Mouse (Mus musculus) splenic B cell, adult 2 months (primary cell): ENCODE results near the gene Alkbh7.

Experiments
- DNase-seq: peaks from one replicate; pipeline ENCODE4 v3.0.0-alpha.2; 2011; ENCODE audit warnings: low read depth, low spot score
- H3K27me3 ChIP-seq: 2 replicates; pipeline ENCODE4 v1.6.1; 2012; ENCODE audit warnings: mild to moderate bottlenecking, low read length, moderate library complexity, mixed read lengths; ENCODE audit not compliant: control insufficient read depth, poor library complexity, insufficient read depth, severe bottlenecking
- H3K36me3 ChIP-seq: 2 replicates; pipeline ENCODE4 v1.6.1; 2012; ENCODE audit warnings: mild to moderate bottlenecking, low read length, moderate library complexity, mixed read lengths; ENCODE audit not compliant: control insufficient read depth, poor library complexity, insufficient read depth, severe bottlenecking

Gene Alkbh7

GRCm38 (mm10) chr17:56999414-56999813, 2.3 kb downstream of the Alkbh7 start:
- H3K27me3 ChIP-seq, result no peaks in the 10 kb centered on the region
- no peak for DNase-seq
- H3K36me3 ChIP-seq, result peaks cover 2% of the 10 kb centered on the region; the same call in 1 of the 2 replicates

- no peak for DNase-seq
- H3K36me3 ChIP-seq, result peaks cover 2% of the 10 kb centered on the region; the same call in 1 of the 2 replicates
- H3K27me3 ChIP-seq, result no peaks in the 10 kb centered on the region
Observed at GRCm38 (mm10) chr17:56999968-57000609, 3.0 kb downstream of the Alkbh7 start, which contains the start of gene Pspn. Pspn (minus strand) TSS chr17:57000018.

- DNase-seq, result no peak
- H3K27me3 ChIP-seq, result no peaks in the 10 kb centered on the region
- H3K36me3 ChIP-seq, result peaks cover 4% of the 10 kb centered on the region
Observed at GRCm38 (mm10) chr17:57001228-57001627, 4.1 kb downstream of the Alkbh7 start.

- DNase-seq, result no peak
- H3K27me3 ChIP-seq, result no peaks in the 10 kb centered on the region
- peaks cover 6% of the 10 kb centered on the region for H3K36me3 ChIP-seq
Observed at GRCm38 (mm10) chr17:57003994-57004393, 6.9 kb downstream of the Alkbh7 start.

- DNase-seq, result peak; percentile 26
- Histone ChIP-seq H3K36me3 (peaks cover 6% of the 10 kb centered on the region), H3K27me3 (no peaks in the 10 kb centered on the region)
Observed at GRCm38 (mm10) chr17:57007137-57007905, 10.2 kb downstream of the Alkbh7 start.

GRCm38 (mm10) chr17:57010911-57011235, 13.7 kb downstream of the Alkbh7 start:
- Histone ChIP-seq H3K27me3 (no peaks in the 10 kb centered on the region), H3K36me3 (peaks cover 2% of the 10 kb centered on the region)
- no peak for DNase-seq

- DNase-seq, result peak; percentile 99
- no peaks in the 10 kb centered on the region for H3K27me3 ChIP-seq
- H3K36me3 ChIP-seq, result peaks cover 2% of the 10 kb centered on the region
Observed at GRCm38 (mm10) chr17:57011236-57012141, 14.3 kb downstream of the Alkbh7 start, which contains the start of the genes Gtf2f1 and Gm17949. Gtf2f1 (minus strand) TSS chr17:57011288. Gm17949 (plus strand) TSS chr17:57011469.

GRCm38 (mm10) chr17:57012245-57012795, 15.2 kb downstream of the Alkbh7 start:
- DNase-seq, result no peak
- no peaks in the 10 kb centered on the region for H3K27me3 ChIP-seq
- H3K36me3 ChIP-seq, result 0 out of 2 replicates have a peak, but pooled peaks cover under 1% of the 10 kb centered on the region

- H3K36me3 ChIP-seq, result peaks cover 17% of the 10 kb centered on the region
- DNase-seq, result no peak
- no peaks in the 10 kb centered on the region for H3K27me3 ChIP-seq
Observed at GRCm38 (mm10) chr17:57019693-57020092, 22.6 kb downstream of the Alkbh7 start.

GRCm38 (mm10) chr17:57020960-57021359, 23.8 kb downstream of the Alkbh7 start:
- DNase-seq, result no peak
- Histone ChIP-seq H3K36me3 (peaks cover 21% of the 10 kb centered on the region), H3K27me3 (no peaks in the 10 kb centered on the region)

GRCm38 (mm10) chr17:57027471-57027870, 30.3 kb downstream of the Alkbh7 start:
- Histone ChIP-seq H3K36me3 (peaks cover 24% of the 10 kb centered on the region), H3K27me3 (no peaks in the 10 kb centered on the region)
- no peak for DNase-seq

GRCm38 (mm10) chr17:57029691-57030090, 32.6 kb downstream of the Alkbh7 start:
- Histone ChIP-seq H3K27me3 (no peaks in the 10 kb centered on the region), H3K36me3 (peaks cover 8% of the 10 kb centered on the region)
- no peak for DNase-seq

GRCm38 (mm10) chr17:57030931-57031660, 34.0 kb downstream of the Alkbh7 start, which contains the start of gene Khsrp:
Khsrp (minus strand) TSS chr17:57031522.
- peaks cover 4% of the 10 kb centered on the region for H3K36me3 ChIP-seq
- peak; percentile 47 for DNase-seq
- no peaks in the 10 kb centered on the region for H3K27me3 ChIP-seq
